Mouse (Mus musculus): Measurements from ENCODE around the gene Unc93a2. TPM values are rescaled to one million over a fixed set of nuclear protein-coding genes. Genes with fewer than 3 reads are reported as not detected.
"Not testable (repeated sequence)": the region's sequence is repeated elsewhere in the genome, so short reads cannot be mapped to it uniquely, and the experiment has no call there.

The Unc93a2 gene
- not detected for total RNA-seq (2021)

DNA sequence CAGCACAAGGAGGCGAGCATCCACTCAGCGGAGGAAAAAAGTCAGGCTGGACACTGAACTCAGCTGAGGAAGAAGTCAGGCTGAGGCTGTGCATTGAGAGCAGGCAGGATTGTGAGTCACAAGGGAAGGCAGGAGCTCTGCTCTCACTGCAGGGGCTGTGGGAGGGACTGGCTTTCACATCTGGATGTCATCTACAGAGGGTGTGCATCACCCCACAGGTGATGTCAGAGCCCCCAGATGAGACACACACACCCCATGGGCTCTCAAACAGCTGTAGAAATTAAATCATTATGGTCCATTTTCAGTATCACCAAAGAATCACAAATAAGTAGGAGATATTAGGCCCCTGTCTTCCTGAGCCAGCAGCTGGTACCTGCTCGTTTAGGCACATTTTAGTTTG, at the start of gene Unc93a2:
Gene Unc93a2, minus strand, starts transcription at position 101 of the 400 bp plus-strand sequence.
- DNase-seq; intact Hi-C loops (cut with DNase I): not testable (repeated sequence)

DNA sequence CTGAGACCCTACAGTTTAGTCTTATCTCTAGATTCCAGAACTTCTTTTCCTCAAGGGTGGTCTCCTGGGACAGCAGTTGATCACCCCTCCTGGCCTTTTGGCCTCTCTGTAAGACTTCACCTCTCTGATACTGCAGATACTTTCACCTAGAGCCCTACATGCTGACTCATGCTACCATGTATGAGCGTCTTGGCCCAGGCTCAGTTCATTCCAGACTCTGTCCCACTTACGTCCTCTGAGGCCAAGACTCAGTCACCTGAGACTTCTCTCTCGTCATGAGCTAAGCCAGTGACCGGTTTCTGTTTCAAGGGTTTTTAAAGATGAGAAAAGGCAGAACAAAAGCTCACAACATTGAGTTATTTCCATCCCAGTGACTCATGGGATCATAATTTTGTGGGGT, 48.9 kb upstream of the Unc93a2 start:
- intact Hi-C loops (cut with DNase I); DNase-seq: not testable (repeated sequence)

DNA sequence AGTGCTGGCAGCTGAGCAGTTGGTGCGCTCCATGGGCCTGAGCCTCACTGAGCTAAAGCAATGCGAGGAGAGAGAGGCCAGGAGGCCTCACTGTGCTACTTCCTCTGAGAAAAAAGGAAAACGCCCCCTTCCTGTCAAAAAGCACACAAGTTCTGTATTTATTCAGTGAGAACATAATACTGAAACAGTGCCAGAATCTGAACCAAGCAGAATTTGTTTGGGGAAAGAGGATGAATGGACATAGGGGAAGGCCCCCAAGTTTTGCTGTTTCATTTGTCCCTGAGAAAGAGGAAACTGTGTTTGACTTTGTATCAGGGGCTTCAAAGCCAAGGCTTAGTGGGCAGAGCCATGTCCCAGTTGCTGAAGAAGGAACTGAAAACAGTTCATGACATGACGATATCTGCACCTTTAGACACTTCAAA, 45.0 kb upstream of the Unc93a2 start:
- peak; percentile 12 to 20 for DNase-seq
- intact Hi-C loops (cut with DNase I): not testable (repeated sequence)

DNA sequence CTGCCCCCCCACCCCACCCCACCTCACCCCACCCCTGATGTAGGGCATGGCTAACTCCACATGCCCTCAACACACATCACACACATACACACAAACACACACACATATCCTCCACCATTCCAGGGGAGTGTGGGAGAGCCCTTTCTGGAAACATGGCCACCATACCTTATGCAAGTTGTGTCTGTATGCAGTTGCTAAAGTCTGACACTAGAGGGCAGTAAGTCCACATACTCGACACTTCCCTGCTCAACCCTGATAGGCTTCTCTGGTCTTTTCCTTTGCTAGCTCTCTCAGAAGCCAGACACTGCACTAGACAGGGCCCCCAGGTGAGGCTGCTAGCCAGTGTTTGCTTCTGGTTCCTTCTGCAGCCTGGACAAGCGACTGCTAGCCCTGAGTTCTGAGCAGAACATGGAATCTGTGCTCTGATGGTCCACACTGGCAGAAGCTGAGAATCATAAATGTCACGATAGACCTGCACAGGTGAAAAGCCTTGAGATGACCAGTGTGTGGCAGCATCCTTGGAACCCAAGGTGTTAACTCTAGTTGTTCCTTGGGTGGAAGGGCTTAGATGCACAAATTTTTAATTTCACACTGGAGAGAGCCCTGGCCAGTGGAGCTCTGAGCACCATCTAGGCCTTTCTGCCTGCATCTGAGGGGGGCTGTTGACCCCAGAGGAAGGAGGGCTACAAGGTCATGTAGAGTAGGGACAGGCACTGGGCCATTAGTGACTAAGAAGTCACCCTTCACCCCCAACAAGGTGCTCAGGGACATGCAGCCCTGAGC, 35.1 kb upstream of the Unc93a2 start:
- intact Hi-C loops (cut with DNase I): not testable (repeated sequence)
- peak; percentile 14 to 18 for DNase-seq

DNA sequence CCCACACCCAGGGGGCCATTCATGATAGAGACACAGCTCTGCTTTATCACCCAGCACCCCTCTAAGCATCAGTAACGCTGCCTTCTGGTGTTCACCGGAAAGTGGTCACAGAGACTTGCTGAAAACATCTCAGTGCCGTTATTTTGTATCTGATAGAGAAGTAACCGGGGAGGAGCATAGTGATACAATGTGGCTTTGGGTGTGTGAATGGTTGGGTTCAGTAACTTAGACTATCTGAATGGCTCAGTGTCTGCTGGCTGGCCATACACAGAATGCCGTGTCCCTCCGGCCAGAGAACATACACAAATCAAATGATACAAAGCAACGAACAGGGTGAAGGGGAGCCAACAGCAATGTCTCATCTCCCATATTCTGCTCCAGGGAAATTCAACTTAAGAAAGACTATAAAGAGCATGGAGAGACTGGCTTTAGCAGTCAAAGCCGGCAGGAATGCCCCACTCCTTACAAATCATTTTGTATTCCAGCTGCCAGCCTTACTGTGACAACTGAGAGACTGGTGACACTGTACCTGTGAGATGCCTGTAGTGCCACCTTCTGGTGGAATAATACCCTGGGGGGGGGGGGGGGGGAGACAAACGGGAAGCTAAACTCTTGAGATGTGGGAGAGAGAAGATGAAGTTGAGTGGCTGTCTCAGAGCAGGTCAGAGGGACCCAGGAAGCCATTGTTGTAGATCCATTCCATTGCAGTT, 29.5 kb upstream of the Unc93a2 start:
- intact Hi-C loops (cut with DNase I); DNase-seq: not testable (repeated sequence)

DNA sequence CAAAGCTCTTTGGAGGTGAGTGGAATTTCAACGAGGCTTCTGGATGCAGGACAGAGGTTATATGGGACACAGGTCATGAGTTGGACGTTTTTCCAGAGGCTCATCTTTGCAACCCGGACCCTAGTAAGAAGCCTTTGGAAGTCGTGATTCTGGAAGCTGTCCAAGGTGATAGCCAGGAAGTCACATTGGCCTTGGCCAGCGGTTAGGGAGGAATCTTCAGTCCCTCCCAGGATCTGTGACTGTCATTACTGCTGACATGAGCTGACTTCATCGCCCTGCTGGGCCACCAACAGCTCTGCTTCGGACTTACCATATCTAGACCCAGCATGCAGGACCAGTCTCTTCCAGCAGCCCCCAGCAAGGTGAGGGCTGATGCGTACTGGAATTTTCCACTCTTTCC, 28.1 kb upstream of the Unc93a2 start:
- DNase-seq; intact Hi-C loops (cut with DNase I): not testable (repeated sequence)

DNA sequence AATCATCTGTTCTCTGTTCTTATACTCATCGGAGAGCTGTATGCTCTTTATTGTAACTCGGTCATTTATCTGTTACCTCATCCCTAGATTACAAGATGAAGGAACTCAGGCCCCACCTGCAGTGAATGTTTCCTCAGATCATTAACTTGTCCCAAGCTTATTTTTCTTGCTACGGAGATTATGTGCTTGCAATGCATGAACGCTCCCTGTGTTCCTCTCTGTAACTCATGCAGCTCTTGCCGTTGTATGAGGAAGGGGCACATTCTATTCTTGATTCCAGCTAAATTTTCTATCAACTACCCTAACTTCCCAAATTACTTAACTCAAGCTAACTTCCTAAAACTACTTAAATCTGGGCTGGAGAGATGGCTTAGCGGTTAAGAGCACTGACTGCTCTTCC, 14.5 kb upstream of the Unc93a2 start:
- intact Hi-C loops (cut with DNase I); DNase-seq: not testable (repeated sequence)

DNA sequence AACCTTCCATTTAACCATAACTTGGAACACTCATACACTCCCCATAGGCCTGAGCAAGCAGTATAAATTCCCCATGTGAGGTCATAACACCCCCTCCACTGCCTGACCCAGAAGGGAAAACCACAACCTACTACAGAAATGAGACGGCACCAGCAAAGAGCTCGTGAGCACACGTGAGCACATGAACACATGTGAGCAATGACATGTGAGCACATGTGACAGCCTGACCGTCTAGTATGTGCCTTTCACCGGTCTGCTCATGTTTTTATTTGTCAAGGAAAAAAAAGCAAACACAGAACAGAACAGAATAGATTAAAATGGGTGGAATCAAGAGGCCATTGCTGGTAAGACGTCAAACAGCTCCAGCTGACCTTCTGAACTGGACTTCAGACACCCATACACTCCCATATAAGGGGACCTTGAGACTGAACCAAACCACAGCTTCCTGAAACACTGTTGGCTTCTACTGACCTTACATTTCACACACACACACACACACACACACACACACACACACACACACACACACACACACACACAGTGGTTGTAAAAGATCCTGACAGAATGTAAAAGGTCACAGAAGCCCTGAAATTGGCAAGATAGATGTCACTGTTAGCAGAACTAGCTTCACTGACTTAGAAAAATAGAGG, 13.1 kb upstream of the Unc93a2 start:
- DNase-seq; intact Hi-C loops (cut with DNase I): not testable (repeated sequence)

DNA sequence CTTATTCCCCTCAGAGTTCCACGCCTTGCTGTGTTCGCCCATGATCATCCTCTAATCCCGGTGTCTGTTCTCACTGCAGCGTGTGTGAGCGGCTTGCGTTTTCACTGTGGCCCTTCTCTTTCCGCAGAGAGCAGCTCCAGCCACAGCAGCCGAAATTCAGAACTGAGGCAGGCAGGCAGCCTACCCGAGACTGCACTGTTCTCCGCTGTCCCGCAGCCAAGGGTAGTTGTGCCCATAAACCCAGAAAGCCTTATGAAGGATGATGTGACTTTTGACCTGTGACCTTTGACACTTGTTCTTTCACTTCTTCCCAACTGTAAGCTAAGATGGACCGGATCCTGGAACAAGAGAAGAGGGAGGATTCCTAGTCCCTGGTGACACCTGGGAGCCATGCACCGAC, 11.8 kb upstream of the Unc93a2 start:
- DNase-seq; intact Hi-C loops (cut with DNase I): not testable (repeated sequence)

DNA sequence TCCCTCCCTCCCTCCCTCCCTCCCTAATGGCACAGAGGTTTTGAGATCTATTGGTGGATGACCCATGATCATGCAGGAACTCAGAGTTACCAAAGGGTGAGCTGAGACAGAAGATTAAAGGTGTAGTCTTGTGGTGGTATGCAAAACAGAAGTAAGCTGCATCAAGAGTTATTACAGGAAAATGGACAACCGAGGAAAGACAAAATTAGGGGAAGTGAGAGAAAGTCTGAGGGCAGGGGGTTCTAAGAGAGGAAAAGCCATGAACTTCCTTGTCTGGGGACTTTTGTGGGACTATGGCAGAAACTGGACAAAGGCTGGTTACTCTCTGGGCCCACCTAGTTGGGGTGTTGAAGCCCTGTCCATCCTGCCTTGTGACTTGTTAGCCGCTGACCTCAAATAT, 11.0 kb upstream of the Unc93a2 start:
- intact Hi-C loops (cut with DNase I); DNase-seq: not testable (repeated sequence)

DNA sequence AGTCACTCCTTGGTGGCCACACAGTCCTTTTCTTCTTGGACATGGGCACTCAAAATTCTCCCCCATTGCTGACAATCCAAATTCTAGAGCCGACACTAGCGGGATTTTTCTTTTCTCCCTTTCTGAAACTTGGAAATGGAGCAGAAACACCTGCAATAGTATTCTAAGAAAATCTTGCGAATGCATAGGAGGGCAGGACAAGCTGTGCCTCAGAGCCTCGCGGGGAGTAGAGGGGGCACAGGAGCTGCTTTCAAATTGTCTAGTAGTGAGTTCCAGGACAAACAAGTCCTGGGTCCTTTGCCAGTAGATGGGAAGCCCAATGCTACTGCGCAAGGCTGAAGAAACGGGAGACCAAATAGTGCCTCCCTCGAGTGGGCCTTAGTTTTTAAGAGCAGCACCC, 10.4 kb upstream of the Unc93a2 start:
- intact Hi-C loops (cut with DNase I); DNase-seq: not testable (repeated sequence)

DNA sequence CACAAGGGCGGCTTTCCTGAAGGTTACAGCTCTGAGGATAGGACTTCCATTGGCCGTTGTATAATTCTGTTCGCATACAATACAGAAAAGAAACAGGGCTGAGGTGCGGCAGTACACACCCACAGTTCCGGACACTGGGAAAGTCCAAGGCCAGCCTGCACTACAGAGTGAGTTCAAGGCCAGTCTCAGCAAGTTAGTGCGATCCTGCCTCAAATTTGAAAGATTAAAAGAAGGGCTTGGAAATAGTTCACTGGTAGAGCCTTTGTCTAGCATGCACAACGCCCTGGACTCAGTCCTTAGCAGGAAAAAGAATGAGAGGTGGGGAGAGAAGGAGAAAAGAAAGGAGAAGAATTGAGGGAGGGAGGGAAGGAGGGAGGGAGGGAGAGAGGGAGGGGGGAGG, 9.9 kb upstream of the Unc93a2 start:
- DNase-seq; intact Hi-C loops (cut with DNase I): not testable (repeated sequence)

DNA sequence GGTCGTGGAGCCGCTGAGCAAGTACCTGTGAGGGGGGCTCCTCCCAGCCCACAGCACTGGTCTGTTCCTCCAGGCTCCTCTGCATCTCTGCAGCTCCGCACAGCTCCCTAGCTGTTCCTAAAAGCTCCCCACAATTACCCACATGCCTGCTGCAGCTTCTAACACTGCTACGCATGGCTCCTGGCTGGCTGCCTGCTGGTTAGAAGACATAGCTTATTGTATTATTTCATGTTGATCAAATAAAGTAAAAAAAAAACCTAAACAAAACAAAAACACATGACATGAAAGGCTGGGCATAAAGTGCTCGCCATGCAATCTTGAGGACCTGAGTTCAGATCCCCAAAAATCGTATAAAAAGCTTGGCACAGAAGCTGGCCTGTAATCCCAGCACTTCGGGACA, 4.6 kb upstream of the Unc93a2 start:
- intact Hi-C loops (cut with DNase I); DNase-seq: not testable (repeated sequence)

DNA sequence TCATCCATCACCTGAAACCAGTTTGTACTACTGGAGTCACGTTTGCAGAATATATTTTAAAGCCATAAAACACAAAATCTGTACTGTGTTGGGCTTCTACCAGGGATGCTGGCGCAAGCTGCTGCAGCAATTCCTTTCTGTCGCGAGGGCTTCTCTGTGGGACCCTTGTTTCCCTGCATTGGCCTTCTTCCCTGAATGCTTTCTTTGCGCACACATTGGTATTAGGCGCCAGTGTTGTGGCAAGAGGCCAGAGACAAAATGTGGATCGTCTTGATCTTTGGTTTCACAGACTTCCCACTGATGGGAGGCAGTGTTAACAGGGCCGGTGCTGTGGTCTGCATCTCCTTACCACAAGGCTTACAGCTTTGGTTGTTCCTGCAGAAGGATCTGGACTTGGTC, 3.7 kb upstream of the Unc93a2 start:
- DNase-seq: not testable (repeated sequence)

DNA sequence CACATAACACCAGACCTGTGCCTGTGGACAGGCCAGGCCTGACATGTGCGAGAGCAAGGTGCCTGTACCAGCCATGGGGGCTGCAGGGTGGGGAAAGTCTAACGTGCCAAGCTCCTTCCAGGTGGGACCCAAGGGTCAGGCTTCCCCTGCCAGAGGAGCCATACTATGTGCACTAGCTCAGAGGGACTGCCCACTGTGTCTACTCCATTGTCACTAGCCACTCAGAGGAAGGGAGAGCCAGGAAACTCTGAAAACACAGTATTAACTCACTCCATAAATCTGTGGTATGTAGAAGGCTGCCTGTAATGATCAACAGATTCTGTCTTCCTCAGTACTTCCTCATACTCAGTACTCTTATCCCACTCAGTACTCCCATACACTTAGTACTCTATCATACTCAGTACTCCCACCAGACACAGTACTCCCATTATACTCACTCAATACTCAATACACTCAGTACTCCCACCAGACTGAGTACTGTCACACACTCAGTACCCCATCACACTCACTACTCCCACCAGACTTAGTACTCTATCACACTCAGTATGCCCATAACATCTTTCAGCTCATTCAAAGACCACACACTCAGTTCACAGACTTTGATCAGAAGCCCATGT, 3.2 kb upstream of the Unc93a2 start:
- intact Hi-C loops (cut with DNase I); DNase-seq: not testable (repeated sequence)

More for the DNA sequence above, 3.7 kb upstream of the Unc93a2 start:
- intact Hi-C loops (cut with DNase I): not testable (repeated sequence)

DNA sequence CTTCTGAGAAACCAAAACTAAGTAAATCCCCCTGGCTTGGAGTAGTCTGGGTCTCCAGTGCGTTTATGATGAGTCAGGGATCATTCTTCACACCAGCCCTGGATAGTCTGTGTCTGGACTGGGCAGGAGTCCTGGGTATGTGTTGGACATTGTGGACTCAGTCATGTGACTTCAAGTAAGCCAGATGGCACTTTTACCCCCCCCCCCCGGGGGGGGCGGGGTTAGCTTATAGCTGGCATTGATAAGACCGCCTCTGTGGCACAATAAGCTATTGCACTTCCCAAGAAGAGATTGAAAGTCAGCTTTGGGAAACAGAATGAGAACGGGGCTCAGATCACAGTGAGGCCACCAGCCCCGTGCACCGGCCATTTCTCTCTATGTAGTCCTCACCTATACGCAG, 752 bp upstream of the Unc93a2 start:
- DNase-seq; intact Hi-C loops (cut with DNase I): not testable (repeated sequence)

DNA sequence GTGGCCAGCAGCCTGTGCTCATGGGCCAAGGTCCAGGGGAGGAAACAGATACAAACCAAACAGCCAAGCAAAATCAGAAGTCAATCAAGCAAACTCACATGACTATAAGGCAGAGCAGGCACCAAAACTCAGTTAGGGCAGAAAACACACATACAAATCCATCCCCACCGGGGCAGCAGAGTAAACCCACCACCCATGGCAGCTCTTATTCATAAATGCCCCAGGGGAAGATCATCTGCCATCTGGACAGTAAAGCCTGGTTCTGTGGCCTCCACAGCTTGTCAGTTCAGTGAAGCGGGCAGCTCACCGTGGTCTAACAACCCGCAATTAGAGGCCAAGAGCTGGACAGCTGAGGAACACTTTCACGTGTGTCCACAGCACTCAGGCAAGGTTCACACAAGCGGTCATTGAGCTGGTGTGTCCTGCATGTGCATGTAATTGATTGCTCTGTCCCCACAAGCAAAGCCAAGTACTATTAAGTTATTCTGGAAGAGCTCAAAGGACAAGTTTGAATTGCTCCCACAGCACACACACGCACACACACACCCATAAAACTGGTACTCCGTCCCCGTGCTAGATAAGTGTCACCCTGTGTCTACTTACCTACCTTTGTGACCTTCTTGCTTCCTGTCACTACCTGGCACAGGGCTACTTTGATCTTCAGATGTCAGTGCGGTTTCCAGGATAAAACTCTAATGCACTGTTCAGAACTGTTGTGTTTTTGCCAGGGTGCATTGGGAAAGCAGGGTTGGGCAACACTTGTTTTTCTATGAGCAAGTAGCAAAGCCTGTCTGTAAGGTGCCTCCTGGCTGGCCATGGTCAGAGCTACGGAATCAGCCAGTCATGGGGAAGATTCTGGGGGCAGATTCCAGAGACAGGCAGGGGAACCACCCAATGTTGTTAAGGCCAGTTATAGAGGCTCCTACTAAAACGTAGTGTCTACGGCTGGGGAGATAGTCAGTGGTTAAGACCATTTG, 1.8 kb downstream of the Unc93a2 start:
- intact Hi-C loops (cut with DNase I); DNase-seq: not testable (repeated sequence)

DNA sequence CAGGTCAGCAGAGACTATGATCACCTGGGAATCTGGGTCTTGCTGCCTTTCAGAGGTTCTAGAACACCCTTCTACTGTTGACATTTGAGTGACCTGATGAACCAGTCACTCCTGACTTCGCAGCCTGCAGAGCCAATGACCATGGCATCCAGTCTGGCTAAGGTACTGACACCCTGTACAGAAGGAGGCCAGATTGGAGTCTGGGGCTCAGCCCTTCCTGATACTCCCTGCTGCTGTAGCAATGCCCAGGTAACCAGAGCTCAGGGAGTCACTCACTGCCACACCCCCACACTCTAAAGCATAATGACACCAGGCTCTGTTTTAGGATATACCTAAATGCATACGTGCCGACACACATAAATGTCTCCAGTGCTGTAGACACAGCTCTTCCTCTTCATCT, 2.6 kb downstream of the Unc93a2 start:
- DNase-seq: not testable (repeated sequence)

DNA sequence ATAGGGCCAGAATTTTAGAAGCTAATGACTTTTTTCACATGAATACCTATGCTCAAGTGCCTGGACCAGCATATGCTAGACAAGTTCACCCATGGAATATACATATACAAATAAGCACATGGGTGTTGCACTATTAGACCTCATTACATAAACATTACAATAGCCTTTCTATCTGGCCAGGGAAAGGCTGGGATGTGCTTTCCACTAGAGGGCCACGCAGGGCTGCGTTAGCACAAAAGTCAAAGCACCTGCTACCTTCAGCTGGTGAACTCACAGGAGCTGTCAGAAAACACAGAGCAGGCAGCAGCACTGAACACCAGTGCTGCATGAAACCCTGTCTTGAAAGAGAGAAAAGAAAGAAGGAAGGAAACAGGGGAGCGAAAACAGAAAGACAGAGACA, 7.4 kb downstream of the Unc93a2 start:
- intact Hi-C loops (cut with DNase I); DNase-seq: not testable (repeated sequence)

More for the DNA sequence above, 2.6 kb downstream of the Unc93a2 start:
- intact Hi-C loops (cut with DNase I): not testable (repeated sequence)

Data from heart, postnatal 10 days (tissue).